Mouse (Mus musculus) c-Kit-positive CD71-positive TER-119-negative erythroid progenitor cells, embryonic 14.5 days (primary cell): ENCODE results near the gene Olfr1371.
"Not testable (repeated sequence)": the region's sequence is repeated elsewhere in the genome, so short reads cannot be mapped to it uniquely, and the experiment has no call there.

Experiments used
- DNase-seq: peaks from one replicate; pipeline ENCODE4 v3.0.0-alpha.2; 2013; ENCODE audit warnings: low read depth

Gene Olfr1371

DNA sequence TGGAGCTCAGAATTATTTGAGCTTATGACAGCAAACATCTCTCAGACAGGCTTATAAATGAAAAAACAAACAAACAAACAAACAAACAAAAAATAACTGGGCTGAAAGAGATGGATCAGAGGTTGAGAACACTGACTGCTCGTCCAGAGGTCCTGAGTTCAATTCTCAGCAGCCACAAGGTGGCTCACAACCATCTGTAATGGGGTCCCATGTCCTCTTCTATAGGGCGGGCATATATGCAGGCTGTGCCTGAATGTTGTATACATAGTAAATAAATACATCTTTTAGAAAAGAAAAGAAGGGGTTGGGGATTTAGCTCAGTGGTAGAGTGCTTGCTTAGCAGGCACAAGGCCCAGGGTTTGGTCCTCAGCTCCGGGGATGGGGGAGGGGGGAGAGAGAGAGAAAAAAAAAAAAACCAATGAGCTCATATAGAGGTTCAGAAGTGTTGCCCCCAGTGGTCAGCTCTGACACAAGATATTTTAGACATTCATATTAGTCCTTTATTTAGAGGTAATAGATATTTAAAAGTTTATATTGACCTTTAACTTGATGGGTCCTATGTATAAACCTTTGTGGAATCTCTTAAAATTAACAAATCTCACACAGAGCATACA lies 12.3 kb upstream of the Olfr1371 start:
- DNase-seq, result no peak

DNA sequence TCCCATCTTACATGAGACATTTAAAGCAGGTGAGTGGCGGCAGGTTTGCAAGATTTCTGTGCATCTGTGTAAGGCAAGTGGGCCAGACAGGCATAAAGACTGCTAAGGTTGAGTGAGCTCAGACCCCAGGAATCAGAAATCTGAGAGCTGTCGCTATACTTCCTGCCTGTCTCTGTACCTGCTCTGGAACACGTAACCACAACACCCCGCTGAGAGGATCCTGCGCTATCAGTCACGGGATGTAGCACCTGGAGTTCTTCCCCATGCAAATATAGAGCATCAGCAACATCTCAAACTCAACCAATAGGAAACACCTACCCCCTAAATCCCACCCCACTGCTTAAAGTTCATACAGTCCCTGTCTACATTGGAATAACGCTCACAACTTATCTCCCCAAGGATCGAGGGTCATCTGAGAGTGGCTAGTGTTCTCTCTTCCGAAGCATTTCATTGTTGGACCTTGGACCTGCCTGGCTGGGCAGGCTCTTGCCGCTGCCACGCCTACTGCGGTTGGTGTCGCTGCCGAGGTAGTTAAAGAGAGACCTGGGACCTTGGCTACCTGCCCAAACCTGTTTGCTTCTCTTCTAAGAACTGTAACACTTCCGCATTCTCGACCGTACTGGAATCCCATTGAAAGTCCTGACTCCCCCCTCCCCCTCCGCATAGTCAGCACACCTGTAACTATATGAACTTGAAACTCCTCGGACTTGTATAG lies 10.3 kb upstream of the Olfr1371 start:
- no peak for DNase-seq

- DNase-seq, result peak; percentile 34
Measured at GRCm38 (mm10) chr11:52222891-52223290, 9.1 kb upstream of the Olfr1371 start.

- DNase-seq, result not testable (repeated sequence)
Measured at GRCm38 (mm10) chr11:52221921-52222320, 8.1 kb upstream of the Olfr1371 start.

GRCm38 (mm10) chr11:52220282-52220681 lies 6.5 kb upstream of the Olfr1371 start:
- peak; percentile 35 for DNase-seq

- not testable (repeated sequence) for DNase-seq
Measured at GRCm38 (mm10) chr11:52196496-52197023, 17.2 kb downstream of the Olfr1371 start.

DNA sequence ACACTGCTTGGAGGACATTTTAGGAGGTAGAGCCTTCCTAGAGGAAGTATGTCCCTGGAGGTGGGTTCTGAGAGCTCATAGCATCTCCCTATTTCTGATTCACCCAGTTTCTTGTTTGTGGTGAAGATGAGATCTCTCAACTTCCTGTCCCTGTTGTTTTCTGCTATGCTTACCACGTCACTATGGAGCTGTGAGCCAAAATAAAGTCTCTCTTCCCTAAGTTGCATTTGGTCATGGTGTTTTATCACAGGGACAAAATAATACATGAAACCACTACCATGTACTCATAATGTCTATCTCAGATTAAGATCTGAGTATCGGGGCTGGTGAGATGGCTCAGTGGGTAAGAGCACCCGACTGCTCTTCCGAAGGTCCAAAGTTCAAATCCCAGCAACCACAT lies 33.1 kb downstream of the Olfr1371 start:
- DNase-seq, result not testable (repeated sequence)

- DNase-seq, result not testable (repeated sequence)
Measured at GRCm38 (mm10) chr11:52179897-52180296, 33.9 kb downstream of the Olfr1371 start.

DNA sequence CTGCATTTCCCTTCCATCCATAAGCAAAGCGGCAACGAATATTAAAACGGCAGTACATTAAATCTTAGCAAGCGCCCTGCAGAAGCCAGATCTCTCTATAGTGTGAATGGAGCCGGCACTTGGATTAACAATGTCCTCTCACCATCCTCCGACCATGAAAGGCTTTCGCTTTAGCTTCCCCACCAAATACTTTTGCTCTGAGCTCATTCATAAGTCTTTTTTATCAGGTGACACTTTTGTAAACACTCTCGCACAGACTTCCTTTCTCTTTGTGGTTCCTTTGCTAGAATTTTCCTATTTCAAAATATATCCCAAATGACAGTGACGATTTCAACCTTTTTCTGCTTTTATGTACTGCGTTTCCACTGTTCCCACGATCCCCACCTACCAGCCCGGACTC lies 45.3 kb downstream of the Olfr1371 start:
- no peak for DNase-seq

DNA sequence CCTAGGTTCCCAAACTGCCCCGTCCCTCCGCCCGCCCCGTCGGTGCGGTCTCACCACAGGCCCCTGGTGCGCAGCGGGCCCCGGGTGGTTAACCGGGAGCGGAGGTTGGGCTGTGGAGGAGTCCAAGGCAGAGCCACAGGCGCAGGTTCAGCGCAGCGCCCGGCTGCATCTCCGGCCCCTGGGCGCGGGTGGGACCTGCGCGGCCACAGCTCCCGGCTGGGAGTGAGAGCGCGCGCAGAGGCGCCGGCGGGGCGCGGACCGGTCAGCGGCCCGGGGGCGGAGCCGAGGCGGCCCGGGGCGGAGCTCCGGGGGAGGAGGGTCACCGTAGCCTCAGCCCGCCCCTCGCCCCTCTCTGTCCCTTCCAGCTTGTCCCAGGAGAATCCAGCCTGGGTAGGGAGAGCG lies 45.9 kb downstream of the Olfr1371 start:
- DNase-seq, result not testable (repeated sequence)

- DNase-seq, result no peak
Measured at GRCm38 (mm10) chr11:52167126-52167525, 46.7 kb downstream of the Olfr1371 start.

GRCm38 (mm10) chr11:52163926-52164325 lies 49.9 kb downstream of the Olfr1371 start:
- DNase-seq, result no peak
